Mouse (Mus musculus) testis, postnatal 10 days (tissue): Measurements from ENCODE around the gene Zdhhc12.
"Not testable (repeated sequence)": the region's sequence is repeated elsewhere in the genome, so short reads cannot be mapped to it uniquely, and the experiment has no call there.

Experiments used
- DNase-seq: peaks from one replicate; pipeline ENCODE4 v3.0.0; 2021; ENCODE audit warnings: low spot score

The Zdhhc12 gene

GRCm38 (mm10) chr2:30093471-30094207, at the start of gene Zdhhc12:
Gene Zdhhc12, minus strand, starts transcription at chr2:30093648.
- peak; percentile 96 for DNase-seq

GRCm38 (mm10) chr2:30140021-30140420, 46.6 kb upstream of the Zdhhc12 start:
- DNase-seq, result not testable (repeated sequence)

GRCm38 (mm10) chr2:30136458-30136857, 43.0 kb upstream of the Zdhhc12 start:
- no peak for DNase-seq

GRCm38 (mm10) chr2:30134928-30135620, 41.6 kb upstream of the Zdhhc12 start:
- no peak for DNase-seq

- no peak for DNase-seq
Measured at GRCm38 (mm10) chr2:30134378-30134711, 40.9 kb upstream of the Zdhhc12 start.

- peak; percentile 98 for DNase-seq
Measured at GRCm38 (mm10) chr2:30133613-30134377, 40.3 kb upstream of the Zdhhc12 start, which contains the start of gene Tbc1d13. Gene Tbc1d13, plus strand, starts transcription at chr2:30133746.

- no peak for DNase-seq
Measured at GRCm38 (mm10) chr2:30132801-30133612, 39.6 kb upstream of the Zdhhc12 start.

GRCm38 (mm10) chr2:30131240-30131639, 37.8 kb upstream of the Zdhhc12 start:
- DNase-seq, result not testable (repeated sequence)

GRCm38 (mm10) chr2:30130156-30130555, 36.7 kb upstream of the Zdhhc12 start:
- DNase-seq, result no peak

- no peak for DNase-seq
Measured at GRCm38 (mm10) chr2:30128789-30129188, 35.3 kb upstream of the Zdhhc12 start.

GRCm38 (mm10) chr2:30124472-30125274, 31.2 kb upstream of the Zdhhc12 start, which contains the start of gene Zer1:
Gene Zer1, minus strand, starts transcription at chr2:30124585.
- peak; percentile 98 for DNase-seq

- no peak for DNase-seq
Measured at GRCm38 (mm10) chr2:30123729-30124471, 30.5 kb upstream of the Zdhhc12 start.

- no peak for DNase-seq
Measured at GRCm38 (mm10) chr2:30122766-30123165, 29.3 kb upstream of the Zdhhc12 start.

- DNase-seq, result no peak
Measured at GRCm38 (mm10) chr2:30120269-30120668, 26.8 kb upstream of the Zdhhc12 start.

- no peak for DNase-seq
Measured at GRCm38 (mm10) chr2:30119641-30120051, 26.2 kb upstream of the Zdhhc12 start.

GRCm38 (mm10) chr2:30112564-30112963, 19.1 kb upstream of the Zdhhc12 start:
- no peak for DNase-seq

- no peak for DNase-seq
Measured at GRCm38 (mm10) chr2:30111500-30111899, 18.1 kb upstream of the Zdhhc12 start.

- DNase-seq, result no peak
Measured at GRCm38 (mm10) chr2:30108260-30108659, 14.8 kb upstream of the Zdhhc12 start.

- DNase-seq, result no peak
Measured at GRCm38 (mm10) chr2:30107646-30108045, 14.2 kb upstream of the Zdhhc12 start.

- DNase-seq, result peak; percentile 71
Measured at GRCm38 (mm10) chr2:30106364-30106763, 12.9 kb upstream of the Zdhhc12 start.
